Mouse (Mus musculus): ENCODE results near the gene Vps26c. TPM values are rescaled to one million over a fixed set of nuclear protein-coding genes. Genes with fewer than 3 reads are reported as not detected.

Gene Vps26c
- polyA plus RNA-seq (2015; fragmentation: Nextera tagmentation; extraction: Ambion mirVana): 49.4 and 53.5 TPM in 2 replicates

- H3K9ac ChIP-seq: peak within 1 kb of the TSS; percentile 86
- peaks cover 29% of the 10 kb centered on the region for H3K4me1 ChIP-seq
- peak within 1 kb of the TSS; percentile 95 for H3K27ac ChIP-seq
- no peaks in the 10 kb centered on the region for H3K9me3 ChIP-seq
- no peaks in the 10 kb centered on the region for H3K27me3 ChIP-seq
- H3K36me3 ChIP-seq: no peaks in the 10 kb centered on the region
- H3K4me2 ChIP-seq: peak within 1 kb of the TSS; percentile 71
- H3K4me3 ChIP-seq: peak within 1 kb of the TSS; percentile 82
- under 1% methylated on average over 93 of the region's 93 CpGs for WGBS
- ATAC-seq (ENCODE audit: insufficient number of reproducible peaks, insufficient read depth, low FRiP score, low TSS enrichment, low read depth): peak; percentile 92
Observed at GRCm38 (mm10) chr16:94526344-94527151, at the start of gene Vps26c. Gene Vps26c, minus strand, starts transcription at chr16:94526830.

- peaks cover 70% of the 10 kb centered on the region for H3K4me1 ChIP-seq
- ATAC-seq (ENCODE audit: insufficient number of reproducible peaks, insufficient read depth, low FRiP score, low TSS enrichment, low read depth): no peak
- WGBS: 70% methylated on average over 5 of the region's 5 CpGs
- no peaks in the 10 kb centered on the region for H3K27me3 ChIP-seq
- no peak overlapping the region for H3K4me3 ChIP-seq
- H3K9ac ChIP-seq: no peak overlapping the region
- no peaks in the 10 kb centered on the region for H3K36me3 ChIP-seq
- no peaks in the 10 kb centered on the region for H3K9me3 ChIP-seq
- H3K27ac ChIP-seq: no peak overlapping the region
- H3K4me2 ChIP-seq: no peak overlapping the region
Observed at GRCm38 (mm10) chr16:94575757-94576156, 49.1 kb upstream of the Vps26c start.

DNA sequence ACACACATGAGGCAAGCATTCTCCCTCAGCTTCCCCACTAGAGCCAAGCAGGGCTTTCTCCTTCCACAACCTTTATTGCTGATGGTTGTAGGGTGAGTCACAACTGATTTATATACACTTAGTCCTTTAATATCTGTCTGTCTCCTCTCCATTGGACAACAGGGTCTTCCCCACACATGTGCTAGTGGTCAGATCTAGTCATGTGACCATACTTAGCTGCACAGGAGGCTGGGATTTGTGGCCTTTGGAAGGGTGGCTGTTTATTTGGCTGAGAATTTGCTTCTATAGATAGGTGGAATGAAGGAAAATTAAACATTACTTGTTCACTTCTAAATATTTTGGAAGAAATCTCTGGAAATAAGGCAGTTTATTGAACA is 48.1 kb upstream of the Vps26c start:
- Histone ChIP-seq H3K9me3 (no peaks in the 10 kb centered on the region), H3K4me1 (peaks cover 63% of the 10 kb centered on the region), H3K36me3 (no peaks in the 10 kb centered on the region), H3K9ac (no peak overlapping the region), H3K4me2 (no peak overlapping the region), H3K27ac (no peak overlapping the region), H3K27me3 (no peaks in the 10 kb centered on the region), H3K4me3 (no peak overlapping the region)
- no peak for ATAC-seq (ENCODE audit: insufficient number of reproducible peaks, insufficient read depth, low FRiP score, low TSS enrichment, low read depth)

DNA sequence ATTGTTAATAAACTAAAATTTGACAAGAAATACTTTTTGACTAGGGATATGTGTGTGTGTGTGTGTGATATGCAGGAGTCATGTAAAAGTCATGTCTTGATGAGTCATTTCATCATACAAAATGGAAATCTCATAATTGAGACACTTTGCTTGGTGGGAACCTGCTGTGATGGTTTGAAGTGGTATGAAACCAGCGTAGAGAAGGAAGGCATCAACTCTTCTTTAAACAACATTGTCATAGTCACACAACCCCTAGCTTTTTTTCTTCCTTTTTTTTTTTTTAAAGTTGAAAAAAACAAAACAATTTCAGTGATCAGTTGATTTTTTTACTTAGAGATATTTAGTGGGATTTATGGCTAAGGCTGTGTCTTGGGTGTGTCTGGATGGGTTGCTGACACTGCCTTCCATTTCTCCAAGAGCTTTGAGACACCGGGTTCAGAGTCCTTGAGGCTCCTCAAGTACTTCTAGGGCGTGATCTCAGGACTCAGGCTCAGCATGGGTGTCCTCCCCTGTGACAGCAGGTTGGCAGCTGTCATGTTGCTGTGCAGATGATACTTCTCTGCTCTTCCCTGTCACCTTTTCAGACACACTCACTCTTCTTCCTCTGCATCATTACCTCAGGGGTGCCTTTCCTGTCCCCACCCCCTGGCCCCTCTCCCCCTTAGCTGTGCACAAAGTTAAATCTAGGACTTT is 47.5 kb upstream of the Vps26c start:
- Histone ChIP-seq H3K4me2 (no peak overlapping the region), H3K27ac (no peak overlapping the region), H3K4me1 (peaks cover 58% of the 10 kb centered on the region), H3K36me3 (no peaks in the 10 kb centered on the region), H3K4me3 (no peak overlapping the region), H3K9me3 (no peaks in the 10 kb centered on the region), H3K27me3 (no peaks in the 10 kb centered on the region), H3K9ac (no peak overlapping the region)
- 84% methylated on average over 3 of the region's 3 CpGs for WGBS
- no peak for ATAC-seq (ENCODE audit: insufficient number of reproducible peaks, insufficient read depth, low FRiP score, low TSS enrichment, low read depth)

GRCm38 (mm10) chr16:94572422-94572821 is 45.8 kb upstream of the Vps26c start:
- Histone ChIP-seq H3K9ac (peak overlapping the region; percentile 44; the same call in 1 of the 2 replicates), H3K4me2 (peak overlapping the region; percentile 47), H3K36me3 (no peaks in the 10 kb centered on the region), H3K27me3 (no peaks in the 10 kb centered on the region), H3K27ac (no peak overlapping the region), H3K4me3 (peak overlapping the region; percentile 16), H3K9me3 (no peaks in the 10 kb centered on the region), H3K4me1 (peaks cover 53% of the 10 kb centered on the region)
- WGBS: 39% methylated on average over 2 of the region's 2 CpGs
- no peak for ATAC-seq (ENCODE audit: insufficient number of reproducible peaks, insufficient read depth, low FRiP score, low TSS enrichment, low read depth)

GRCm38 (mm10) chr16:94571111-94571993 is 44.7 kb upstream of the Vps26c start:
- Histone ChIP-seq H3K36me3 (no peaks in the 10 kb centered on the region), H3K9me3 (no peaks in the 10 kb centered on the region), H3K27me3 (no peaks in the 10 kb centered on the region), H3K9ac (peak overlapping the region; percentile 100), H3K27ac (peak overlapping the region; percentile 100), H3K4me3 (peak overlapping the region; percentile 98), H3K4me1 (peaks cover 42% of the 10 kb centered on the region), H3K4me2 (peak overlapping the region; percentile 73)
- ATAC-seq (ENCODE audit: insufficient number of reproducible peaks, insufficient read depth, low FRiP score, low TSS enrichment, low read depth): no peak
- WGBS: 26% methylated on average over 10 of the region's 10 CpGs

GRCm38 (mm10) chr16:94570361-94571041 is 43.9 kb upstream of the Vps26c start:
- H3K36me3 ChIP-seq: no peaks in the 10 kb centered on the region
- H3K9me3 ChIP-seq: no peaks in the 10 kb centered on the region
- H3K4me2 ChIP-seq: peak overlapping the region; percentile 73
- peak overlapping the region; percentile 98 for H3K4me3 ChIP-seq
- under 1% methylated on average over 56 of the region's 88 CpGs for WGBS
- peak overlapping the region; percentile 100 for H3K9ac ChIP-seq
- H3K27me3 ChIP-seq: no peaks in the 10 kb centered on the region
- peak overlapping the region; percentile 100 for H3K27ac ChIP-seq
- peaks cover 34% of the 10 kb centered on the region for H3K4me1 ChIP-seq
- ATAC-seq (ENCODE audit: insufficient number of reproducible peaks, insufficient read depth, low FRiP score, low TSS enrichment, low read depth): no peak

DNA sequence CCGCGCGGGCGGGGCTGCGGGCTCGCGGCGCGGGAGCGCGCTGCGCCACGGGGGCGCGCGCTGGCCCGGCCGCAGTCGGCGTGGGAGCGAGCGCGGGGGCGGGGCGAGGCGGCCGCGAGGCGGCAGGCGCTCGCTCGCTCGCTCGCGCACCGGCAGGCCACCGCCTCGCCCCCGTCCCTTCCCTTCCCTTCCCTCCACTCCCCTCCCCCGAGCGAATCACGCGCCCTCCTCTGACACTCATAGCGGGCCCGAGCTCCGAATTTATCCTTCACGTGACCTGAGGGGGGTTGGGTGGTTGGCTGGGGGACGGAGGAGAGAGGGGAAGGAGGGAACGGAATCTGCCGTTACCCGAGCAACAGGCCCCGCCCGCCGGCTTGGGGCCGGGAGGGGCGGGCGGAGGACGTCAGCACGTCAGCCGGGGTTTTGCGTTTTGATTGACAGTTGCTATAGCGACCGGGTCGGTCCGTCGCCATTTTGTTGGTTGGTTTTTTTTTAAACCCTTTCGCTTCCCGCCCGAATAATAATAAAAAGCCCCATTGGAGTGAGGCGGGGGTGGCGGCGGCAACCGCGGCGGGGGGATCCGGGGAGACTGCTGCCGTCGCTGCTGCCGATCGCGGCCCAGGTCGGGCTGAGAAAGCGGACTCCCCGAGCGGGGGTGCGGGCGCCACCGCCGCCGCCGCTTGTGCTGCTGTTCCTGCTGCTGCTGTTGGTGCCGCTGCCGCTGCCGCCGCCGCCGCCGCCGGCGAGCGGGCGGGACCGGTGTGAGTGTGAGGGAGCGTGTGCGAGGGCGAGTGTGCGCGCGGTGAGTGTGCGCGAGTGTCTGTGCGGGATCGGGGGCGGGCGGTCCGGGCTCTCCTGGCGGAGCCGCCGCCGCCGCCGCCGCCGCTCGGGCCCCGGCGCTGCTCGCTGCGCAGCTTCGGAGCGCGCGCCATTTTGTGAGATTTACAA is 42.9 kb upstream of the Vps26c start, which contains the start of gene Dyrk1a:
TSS of gene Dyrk1a (plus strand) at position 782 of the 948 bp plus-strand sequence.
- WGBS: under 1% methylated on average over 71 of the region's 133 CpGs
- Histone ChIP-seq H3K4me1 (peaks cover 28% of the 10 kb centered on the region), H3K9ac (peak within 1 kb of the TSS; percentile 100), H3K9me3 (no peaks in the 10 kb centered on the region), H3K27ac (peak within 1 kb of the TSS; percentile 100), H3K4me2 (peak within 1 kb of the TSS; percentile 73), H3K27me3 (no peaks in the 10 kb centered on the region), H3K4me3 (peak within 1 kb of the TSS; percentile 98), H3K36me3 (no peaks in the 10 kb centered on the region)
- ATAC-seq (ENCODE audit: insufficient number of reproducible peaks, insufficient read depth, low FRiP score, low TSS enrichment, low read depth): peak; percentile 96

DNA sequence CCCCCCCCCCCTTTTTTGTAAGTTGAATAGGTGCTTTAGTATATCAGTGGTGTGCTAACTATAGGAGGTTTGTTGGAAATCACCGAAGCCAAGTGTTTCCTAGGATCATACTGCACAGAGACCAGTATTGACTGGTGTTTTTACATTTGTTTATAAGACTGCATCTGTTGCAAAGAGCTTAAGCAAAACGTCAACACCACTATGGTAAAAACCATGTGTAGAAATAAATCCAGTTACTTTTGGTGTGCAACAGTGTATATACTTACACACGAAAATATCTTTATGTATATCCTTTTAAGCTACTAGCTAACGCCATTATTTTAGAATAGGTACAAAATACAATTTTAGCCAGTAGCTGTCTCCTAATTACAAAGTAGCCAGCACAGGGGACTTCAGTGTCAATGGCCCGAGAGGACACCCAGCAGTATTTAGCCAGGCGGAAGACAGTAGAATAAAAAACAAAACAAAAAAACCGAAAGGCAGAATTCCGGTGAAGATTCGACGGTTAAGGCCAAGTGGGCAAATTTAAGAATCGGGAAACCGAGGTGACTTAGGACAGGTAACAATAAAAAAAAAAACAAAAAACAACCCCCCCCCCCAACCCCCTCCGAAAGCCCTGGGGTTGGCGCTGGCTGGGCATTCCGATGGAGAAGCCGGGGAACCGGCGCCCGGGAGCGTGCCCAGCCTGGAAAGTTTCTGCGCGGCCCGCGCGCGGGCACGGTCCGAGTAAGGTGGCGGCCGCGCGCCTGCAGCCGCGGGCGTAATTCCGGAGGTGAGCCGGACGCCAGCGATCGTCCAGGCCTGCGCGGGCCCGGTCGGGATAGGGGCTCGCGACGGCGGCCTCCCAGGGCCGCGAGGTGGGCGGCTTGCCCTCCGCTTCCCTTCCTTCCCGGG is 42.0 kb upstream of the Vps26c start:
- peak; percentile 72 for ATAC-seq (ENCODE audit: insufficient number of reproducible peaks, insufficient read depth, low FRiP score, low TSS enrichment, low read depth)
- H3K9ac ChIP-seq: peak overlapping the region; percentile 83
- peak overlapping the region; percentile 98 for H3K4me3 ChIP-seq
- peak overlapping the region; percentile 100 for H3K27ac ChIP-seq
- 3% methylated on average over 38 of the region's 53 CpGs for WGBS
- no peaks in the 10 kb centered on the region for H3K36me3 ChIP-seq
- no peaks in the 10 kb centered on the region for H3K9me3 ChIP-seq
- H3K4me1 ChIP-seq: peaks cover 25% of the 10 kb centered on the region
- peak overlapping the region; percentile 62 for H3K4me2 ChIP-seq
- no peaks in the 10 kb centered on the region for H3K27me3 ChIP-seq

Measured in embryonic facial prominence, embryonic 13.5 days (tissue).